Mouse (Mus musculus): Measurements from ENCODE around the gene Lif. TPM values are rescaled to one million over a fixed set of nuclear protein-coding genes. Genes with fewer than 3 reads are reported as not detected.

The Lif gene
- polyA plus RNA-seq, 1 experiment from 2014 or later, result 0.09 TPM

DNA sequence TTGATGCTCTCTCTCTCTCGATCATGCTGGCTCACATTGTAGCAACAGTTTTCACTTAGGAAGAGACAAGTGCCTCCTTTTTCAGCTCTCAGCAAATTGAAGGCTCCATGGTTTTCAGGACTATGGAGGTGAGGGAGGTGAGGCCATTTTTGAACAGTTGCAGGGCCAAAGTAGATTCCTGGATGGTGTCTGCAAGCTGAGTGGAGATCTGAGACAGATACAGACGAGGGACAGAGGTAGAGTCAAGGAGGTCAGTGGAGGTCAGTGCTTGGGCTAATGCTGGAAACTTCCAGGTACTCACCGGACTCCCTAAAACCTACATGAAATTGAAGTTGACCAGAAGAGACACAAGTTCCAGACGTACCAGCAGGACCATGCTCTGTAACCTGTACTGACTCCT lies 54.8 kb downstream of the Lif start:
- no peak overlapping the region for H3K27ac ChIP-seq (ENCODE audit: low read length)
- WGBS, result 71% methylated on average over 4 of the region's 4 CpGs
- no peaks in the 10 kb centered on the region for H3K9me3 ChIP-seq (ENCODE audit: low read length)
- no peak overlapping the region for H3K9ac ChIP-seq (replicated peaks; ENCODE audit: low read length)
- H3K36me3 ChIP-seq (ENCODE audit: insufficient read depth, low read length), result no peaks in the 10 kb centered on the region
- H3K27me3 ChIP-seq (ENCODE audit: insufficient read depth, low read length), result no peaks in the 10 kb centered on the region
- ATAC-seq (ENCODE audit: low FRiP score, low TSS enrichment), result no peak
- no peak overlapping the region for H3K4me3 ChIP-seq (ENCODE audit: low read length)
- peaks cover 9% of the 10 kb centered on the region for H3K4me1 ChIP-seq (ENCODE audit: insufficient read depth, low read length)
- H3K4me2 ChIP-seq (replicated peaks; ENCODE audit: low read depth, low read length), result no peak overlapping the region

DNA sequence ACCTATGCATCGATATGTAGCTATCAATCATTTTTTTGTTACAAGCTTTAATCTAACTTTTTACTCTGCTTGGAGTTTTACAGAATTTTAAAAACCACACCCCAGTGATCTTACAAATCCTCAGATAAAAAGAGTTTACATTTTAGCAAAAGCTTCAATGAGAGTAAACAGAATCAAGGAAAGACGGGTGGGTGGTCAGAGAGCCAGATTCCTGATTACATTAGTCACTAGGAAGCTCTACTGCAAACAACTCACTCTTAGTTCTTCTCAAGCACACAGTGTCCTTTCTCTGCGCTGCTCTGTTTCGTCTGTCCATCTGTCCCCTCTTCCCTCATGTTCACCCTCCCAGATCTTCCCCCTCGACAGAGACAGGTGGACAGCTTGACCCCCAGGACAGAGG lies 59.9 kb downstream of the Lif start:
- no peak overlapping the region for H3K9ac ChIP-seq (replicated peaks; ENCODE audit: low read length)
- no peaks in the 10 kb centered on the region for H3K27me3 ChIP-seq (ENCODE audit: insufficient read depth, low read length)
- no peaks in the 10 kb centered on the region for H3K4me1 ChIP-seq (ENCODE audit: insufficient read depth, low read length)
- no peaks in the 10 kb centered on the region for H3K9me3 ChIP-seq (ENCODE audit: low read length)
- 71% methylated on average over 5 of the region's 5 CpGs for WGBS
- no peak overlapping the region for H3K4me2 ChIP-seq (replicated peaks; ENCODE audit: low read depth, low read length)
- no peak for ATAC-seq (ENCODE audit: low FRiP score, low TSS enrichment)
- no peak overlapping the region for H3K27ac ChIP-seq (ENCODE audit: low read length)
- no peak overlapping the region for H3K4me3 ChIP-seq (ENCODE audit: low read length)
- H3K36me3 ChIP-seq (ENCODE audit: insufficient read depth, low read length), result no peaks in the 10 kb centered on the region

DNA sequence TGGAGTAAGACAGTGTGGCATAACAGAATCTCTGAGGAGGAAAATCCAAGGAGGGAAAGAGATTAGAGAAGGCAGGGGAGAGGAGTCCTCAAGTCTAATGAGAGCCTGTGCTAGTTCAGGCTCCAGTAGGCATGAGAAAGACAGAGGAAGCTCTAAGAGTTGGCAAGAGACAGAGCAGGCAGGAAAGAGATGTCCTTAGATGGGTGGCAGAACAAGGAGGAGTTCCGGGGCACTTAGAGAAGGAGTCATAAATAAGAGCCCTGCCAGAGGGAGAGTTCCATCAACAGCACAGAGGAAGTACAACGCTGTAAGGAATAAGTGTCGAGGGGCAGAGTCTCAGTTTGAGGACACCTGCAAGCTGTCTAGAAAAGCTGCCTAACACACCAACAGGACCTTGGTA lies 60.7 kb downstream of the Lif start:
- H3K4me1 ChIP-seq (ENCODE audit: insufficient read depth, low read length), result no peaks in the 10 kb centered on the region
- no peaks in the 10 kb centered on the region for H3K27me3 ChIP-seq (ENCODE audit: insufficient read depth, low read length)
- H3K36me3 ChIP-seq (ENCODE audit: insufficient read depth, low read length), result no peaks in the 10 kb centered on the region
- no peak overlapping the region for H3K27ac ChIP-seq (ENCODE audit: low read length)
- H3K4me3 ChIP-seq (ENCODE audit: low read length), result no peak overlapping the region
- H3K9ac ChIP-seq (replicated peaks; ENCODE audit: low read length), result no peak overlapping the region
- no peak overlapping the region for H3K4me2 ChIP-seq (replicated peaks; ENCODE audit: low read depth, low read length)
- 38% methylated on average over 3 of the region's 3 CpGs for WGBS
- H3K9me3 ChIP-seq (ENCODE audit: low read length), result no peaks in the 10 kb centered on the region
- no peak for ATAC-seq (ENCODE audit: low FRiP score, low TSS enrichment)

DNA sequence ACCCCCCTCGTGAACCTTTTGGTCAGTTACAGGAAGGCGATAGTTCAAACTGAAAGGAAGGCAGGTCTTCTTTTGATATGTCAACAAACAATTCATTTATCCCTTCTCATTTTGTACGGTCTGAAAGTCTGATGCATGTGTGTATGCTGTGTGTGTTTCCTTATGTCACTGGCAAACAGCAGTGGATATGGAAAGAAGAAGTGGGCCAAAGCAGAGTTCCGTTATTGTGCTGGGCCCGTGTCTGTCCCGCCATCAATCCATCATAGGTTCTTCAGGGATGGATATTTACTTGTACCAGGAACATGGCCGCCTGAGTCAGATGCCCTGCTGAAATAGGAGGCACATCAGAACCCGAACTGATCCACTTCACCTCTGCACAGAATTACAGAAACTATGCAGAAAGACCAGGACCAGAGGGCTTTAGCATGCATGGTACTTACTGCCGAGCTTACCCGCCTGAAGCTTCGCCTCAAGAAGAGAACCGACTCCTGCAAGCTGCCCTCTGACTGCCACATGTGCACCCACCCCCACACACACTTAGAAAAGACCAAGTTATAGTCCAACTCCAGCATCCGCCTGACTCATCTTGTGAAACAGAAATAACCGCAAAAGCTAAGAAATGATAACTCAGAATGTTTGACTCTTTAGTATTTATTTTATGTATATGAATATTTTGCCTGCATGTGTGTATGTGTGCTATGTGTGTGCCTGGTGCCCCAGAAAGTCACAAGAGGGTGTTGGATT lies 62.0 kb downstream of the Lif start:
- 85% methylated on average over 14 of the region's 14 CpGs for WGBS
- H3K4me2 ChIP-seq (replicated peaks; ENCODE audit: low read depth, low read length), result no peak overlapping the region
- H3K4me1 ChIP-seq (ENCODE audit: insufficient read depth, low read length), result no peaks in the 10 kb centered on the region
- H3K36me3 ChIP-seq (ENCODE audit: insufficient read depth, low read length), result no peaks in the 10 kb centered on the region
- no peaks in the 10 kb centered on the region for H3K9me3 ChIP-seq (ENCODE audit: low read length)
- no peak for ATAC-seq (ENCODE audit: low FRiP score, low TSS enrichment)
- no peak overlapping the region for H3K9ac ChIP-seq (replicated peaks; ENCODE audit: low read length)
- H3K27ac ChIP-seq (ENCODE audit: low read length), result no peak overlapping the region
- H3K4me3 ChIP-seq (ENCODE audit: low read length), result no peak overlapping the region
- no peaks in the 10 kb centered on the region for H3K27me3 ChIP-seq (ENCODE audit: insufficient read depth, low read length)

DNA sequence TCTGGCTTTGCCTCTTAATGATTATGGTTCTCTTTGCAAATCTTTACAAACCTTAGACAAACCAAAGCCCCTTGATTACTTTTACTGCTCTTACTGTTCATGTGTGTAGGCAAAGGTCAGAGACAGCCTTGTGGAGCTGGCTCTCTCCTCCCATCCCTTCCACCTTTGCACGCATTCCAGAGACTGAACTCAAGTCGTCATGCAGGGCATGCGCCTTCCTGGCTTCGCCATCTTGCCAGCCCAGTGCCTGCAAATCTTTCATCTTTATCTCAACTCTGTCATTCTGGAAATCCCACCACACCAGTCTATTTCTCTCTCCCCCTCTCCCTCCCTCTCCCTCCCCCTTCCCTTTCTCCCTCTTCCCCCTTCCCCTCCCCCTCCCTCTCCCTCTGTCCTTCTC lies 63.5 kb downstream of the Lif start:
- Histone ChIP-seq H3K9ac (replicated peaks; ENCODE audit: low read length) (no peak overlapping the region), H3K4me1 (ENCODE audit: insufficient read depth, low read length) (no peaks in the 10 kb centered on the region), H3K27me3 (ENCODE audit: insufficient read depth, low read length) (no peaks in the 10 kb centered on the region), H3K36me3 (ENCODE audit: insufficient read depth, low read length) (no peaks in the 10 kb centered on the region), H3K4me3 (ENCODE audit: low read length) (no peak overlapping the region), H3K4me2 (replicated peaks; ENCODE audit: low read depth, low read length) (no peak overlapping the region), H3K9me3 (ENCODE audit: low read length) (no peaks in the 10 kb centered on the region), H3K27ac (ENCODE audit: low read length) (no peak overlapping the region)
- WGBS, result 64% methylated on average over 4 of the region's 4 CpGs
- ATAC-seq (ENCODE audit: low FRiP score, low TSS enrichment), result no peak

Other genes starting within 250 kb of the Lif start
- gene Sec14l4, start 226.1 kb upstream of the Lif start, polyA plus RNA-seq (2015; fragmentation: Nextera tagmentation; extraction: Ambion mirVana), result 0.41 TPM in 1 of 2 replicates, not detected in the other
- 1.7 TPM in 1 of 2 replicates, not detected in the other for gene Sec14l3, start 192.7 kb upstream of the Lif start, polyA plus RNA-seq (2015; fragmentation: Nextera tagmentation; extraction: Ambion mirVana)
- gene Mtfp1, start 162.1 kb upstream of the Lif start, polyA plus RNA-seq (2015; fragmentation: Nextera tagmentation; extraction: Ambion mirVana), result 18.5 and 20.1 TPM in 2 replicates
- gene Sec14l2, start 134.1 kb upstream of the Lif start, polyA plus RNA-seq (2015; fragmentation: Nextera tagmentation; extraction: Ambion mirVana), result 1.5 and 2.1 TPM in 2 replicates
- gene Rnf215, start 122.4 kb upstream of the Lif start, polyA plus RNA-seq (2015; fragmentation: Nextera tagmentation; extraction: Ambion mirVana), result 28.9 and 30.0 TPM in 2 replicates
- 9.4 and 10.7 TPM in 2 replicates for gene Ccdc157, start 97.3 kb upstream of the Lif start, polyA plus RNA-seq (2015; fragmentation: Nextera tagmentation; extraction: Ambion mirVana)
- gene Sf3a1, start 97.2 kb upstream of the Lif start, polyA plus RNA-seq (2015; fragmentation: Nextera tagmentation; extraction: Ambion mirVana), result 54.5 and 65.5 TPM in 2 replicates
- gene Tbc1d10a, start 70.8 kb upstream of the Lif start, polyA plus RNA-seq (2015; fragmentation: Nextera tagmentation; extraction: Ambion mirVana), result 49.0 and 51.3 TPM in 2 replicates
- 6.8 and 7.6 TPM in 2 replicates for gene Castor1, start 39.3 kb upstream of the Lif start, polyA plus RNA-seq (2015; fragmentation: Nextera tagmentation; extraction: Ambion mirVana)
- gene Osm, start 21.1 kb upstream of the Lif start, polyA plus RNA-seq (2015; fragmentation: Nextera tagmentation; extraction: Ambion mirVana), result not detected in 2 replicates
- gene Hormad2, start 183.5 kb downstream of the Lif start, polyA plus RNA-seq (2015; fragmentation: Nextera tagmentation; extraction: Ambion mirVana), result 0.51 and 0.66 TPM in 2 replicates

Measured in kidney, embryonic 16.5 days (tissue).